Mouse (Mus musculus) small intestine, adult 2 months (tissue): ENCODE results near the gene Dnmt3a.

Source experiments
- CTCF ChIP-seq: fragments of 200-500 bp; IDR thresholded peaks from 2 replicates; pipeline ENCODE4 v1.5.1; 2012; ENCODE audit warnings: low read depth, mild to moderate bottlenecking, control low read depth, inconsistent platforms, low read length, moderate library complexity, mixed read lengths; ENCODE audit not compliant: insufficient replicate concordance, insufficient read length; ENCODE audit errors: extremely low read depth
- POLR2A ChIP-seq: fragments of 200-500 bp; IDR thresholded peaks from 2 replicates; pipeline ENCODE4 v1.6.1; 2012; ENCODE audit warnings: low read depth, mild to moderate bottlenecking, control low read depth, inconsistent platforms, low read length, moderate library complexity

- no peak for TF ChIP-seq CTCF
- TF ChIP-seq POLR2A: no peak
These were observed 4.6 kb downstream of the Dnmt3a start for GRCm38 (mm10) chr12:3810455-3810854.
